Mouse (Mus musculus) myocyte (in vitro differentiated cells): ENCODE results near the gene Kxd1.

Source experiments
- CEBPB ChIP-seq: IDR thresholded peaks from 2 replicates; pipeline ENCODE4 v1.6.1; 2011; ENCODE audit warnings: mild to moderate bottlenecking, moderate library complexity; ENCODE audit not compliant: poor library complexity, insufficient read depth, severe bottlenecking
- E2F4 ChIP-seq: IDR thresholded peaks from one replicate; pipeline ENCODE4 v1.6.1; 2011; ENCODE audit warnings: mild to moderate bottlenecking, control low read depth, moderate library complexity; ENCODE audit not compliant: insufficient read depth
- MAX ChIP-seq: IDR thresholded peaks from one replicate; pipeline ENCODE4 v1.6.1; 2011; ENCODE audit warnings: low read depth, mild to moderate bottlenecking, control low read depth
- MYOD1 ChIP-seq, 3 experiments: IDR thresholded peaks; one replicate each; pipeline ENCODE4 v1.6.1; 2011; ENCODE audit warnings: control low read depth in 2 of 3, low read depth in 2 of 3, mild to moderate bottlenecking in 2 of 3, moderate library complexity in 1 of 3; ENCODE audit not compliant: insufficient read length in 2 of 3, control insufficient read depth in 1 of 3
- MYOG ChIP-seq, 3 experiments: IDR thresholded peaks; one replicate each; pipeline ENCODE4 v1.6.1; 2011; ENCODE audit warnings: control low read depth in 2 of 3, low read depth in 2 of 3, mild to moderate bottlenecking in 2 of 3; ENCODE audit not compliant: insufficient read length in 2 of 3, control insufficient read depth in 1 of 3, insufficient read depth in 1 of 3
- POLR2A ChIP-seq: IDR thresholded peaks from one replicate; pipeline ENCODE4 v1.6.1; 2011; ENCODE audit warnings: low read depth, mild to moderate bottlenecking, control low read depth, moderate library complexity; ENCODE audit not compliant: insufficient read length

- TF ChIP-seq POLR2A (no peak), MAX (no peak), CEBPB (no peak), E2F4 (no peak), MYOG (IDR thresholded peaks at IDR 0.05; ENCODE audit: control insufficient read depth in 1 of 3, insufficient read depth in 1 of 3, insufficient read length in 2 of 3, low read depth in 2 of 3) (no peak), MYOD1 (IDR thresholded peaks at IDR 0.05; ENCODE audit: control insufficient read depth in 1 of 3, insufficient read length in 2 of 3, low read depth in 2 of 3) (no peak)
Measured at GRCm38 (mm10) chr8:70458462-70458861, 69.3 kb downstream of the Kxd1 start.
